Mouse (Mus musculus) intestine, embryonic 14.5 days (tissue): ENCODE data around the gene Tmem33. TPM values are rescaled to one million over a fixed set of nuclear protein-coding genes. Genes with fewer than 3 reads are reported as not detected.

Experiments
- ATAC-seq: fragments of 200-750 bp; cut with Nextera tagmentation; replicated peaks from 2 replicates; pipeline ENCODE4 v1.8.0; 2017; ENCODE audit warnings: low read depth, moderate number of reproducible peaks, moderate TSS enrichment, moderate library complexity; ENCODE audit not compliant: low FRiP score, low TSS enrichment
- DNase-seq: peaks from one replicate; pipeline ENCODE4 v3.0.0-alpha.2; 2018; ENCODE audit warnings: low spot score
- H3K27ac ChIP-seq: fragments of 300-500 bp; sonication (generic); 2 replicates; pipeline ENCODE4 v1.5.1; 2014; ENCODE audit warnings: low read depth, mild to moderate bottlenecking, control low read depth
- H3K27me3 ChIP-seq: fragments of 300-500 bp; sonication (generic); replicated peaks from 2 replicates; pipeline ENCODE4 v1.6.1; 2014; ENCODE audit warnings: low read length, control low read depth; ENCODE audit not compliant: control insufficient read depth, insufficient read depth
- H3K36me3 ChIP-seq: fragments of 300-500 bp; sonication (generic); 2 replicates; pipeline ENCODE4 v1.6.1; 2014; ENCODE audit warnings: low read length, control low read depth; ENCODE audit not compliant: control insufficient read depth, insufficient read depth
- H3K4me1 ChIP-seq: fragments of 300-500 bp; sonication (generic); replicated peaks from 2 replicates; pipeline ENCODE4 v1.6.1; 2014; ENCODE audit warnings: low read length, control low read depth, mixed read lengths; ENCODE audit not compliant: control insufficient read depth, insufficient read depth
- H3K4me2 ChIP-seq: fragments of 300-500 bp; sonication (generic); 2 replicates; pipeline ENCODE4 v1.6.1; 2014; ENCODE audit warnings: low read length
- H3K4me3 ChIP-seq: fragments of 300-500 bp; sonication (generic); 2 replicates; pipeline ENCODE4 v1.5.1; 2014; ENCODE audit warnings: low read depth, low read length, control low read depth, mixed read lengths
- H3K9ac ChIP-seq: fragments of 300-500 bp; sonication (generic); 2 replicates; pipeline ENCODE4 v1.6.1; 2014; ENCODE audit warnings: mild to moderate bottlenecking, low read length
- H3K9me3 ChIP-seq: fragments of 300-500 bp; sonication (generic); 2 replicates; pipeline ENCODE4 v1.6.1; 2016; ENCODE audit warnings: low read length, control low read depth; ENCODE audit not compliant: control insufficient read depth
- WGBS: fragments of 180-500 bp; shearing (Covaris S2); extraction: QIAGEN DNeasy Blood & Tissue Kit; methylation state at CpG from one replicate; pipeline ENCODE4 v1.1.7; 2014; 5-methylcytosine and 5-hydroxymethylcytosine counted together
- polyA plus RNA-seq: library from polyadenylated mRNA; unstranded; fragments of >200 nt; fragmentation: Nextera tagmentation; extraction: Ambion mirVana; gene quantifications from 2 replicates; pipeline ENCODE4 v1.2.1, GENCODE M21; 2014

The Tmem33 gene
- polyA plus RNA-seq, 1 experiment from 2014 or later, result 85.9 TPM

GRCm38 (mm10) chr5:67299847-67300412, 39.6 kb downstream of the Tmem33 start:
- DNase-seq (no peak), ATAC-seq (no peak)
- WGBS, result 90% methylated on average over 6 of the region's 6 CpGs
- H3K36me3 ChIP-seq, result no peaks in the 10 kb centered on the region
- H3K4me1 ChIP-seq, result no peaks in the 10 kb centered on the region
- no peaks in the 10 kb centered on the region for H3K9me3 ChIP-seq
- no peak overlapping the region for H3K4me2 ChIP-seq
- no peaks in the 10 kb centered on the region for H3K27me3 ChIP-seq
- H3K9ac ChIP-seq, result no peak overlapping the region
- no peak overlapping the region for H3K4me3 ChIP-seq
- H3K27ac ChIP-seq, result no peak overlapping the region

GRCm38 (mm10) chr5:67300926-67301597, 40.7 kb downstream of the Tmem33 start:
- Histone ChIP-seq H3K4me3 (no peak overlapping the region), H3K4me2 (no peak overlapping the region), H3K27ac (no peak overlapping the region), H3K36me3 (no peaks in the 10 kb centered on the region), H3K9me3 (no peaks in the 10 kb centered on the region), H3K4me1 (no peaks in the 10 kb centered on the region), H3K9ac (no peak overlapping the region), H3K27me3 (no peaks in the 10 kb centered on the region)
- DNase-seq, result no peak
- ATAC-seq, result no peak
- WGBS, result 91% methylated on average over 8 of the region's 8 CpGs

- H3K4me1 ChIP-seq, result no peaks in the 10 kb centered on the region
- H3K27me3 ChIP-seq, result no peaks in the 10 kb centered on the region
- H3K4me2 ChIP-seq, result no peak overlapping the region
- no peak overlapping the region for H3K9ac ChIP-seq
- H3K27ac ChIP-seq, result no peak overlapping the region
- H3K36me3 ChIP-seq, result no peaks in the 10 kb centered on the region
- no peak overlapping the region for H3K4me3 ChIP-seq
- WGBS, result 83% methylated on average over 6 of the region's 8 CpGs
- H3K9me3 ChIP-seq, result no peaks in the 10 kb centered on the region
- DNase-seq (no peak), ATAC-seq (no peak)
These were observed 41.5 kb downstream of the Tmem33 start for GRCm38 (mm10) chr5:67301722-67302331.

GRCm38 (mm10) chr5:67303816-67304215, 43.5 kb downstream of the Tmem33 start:
- no peaks in the 10 kb centered on the region for H3K36me3 ChIP-seq
- no peaks in the 10 kb centered on the region for H3K27me3 ChIP-seq
- ATAC-seq, result no peak
- peaks cover 6% of the 10 kb centered on the region; the same call in 1 of the 2 replicates for H3K4me1 ChIP-seq
- no peaks in the 10 kb centered on the region for H3K9me3 ChIP-seq
- H3K4me2 ChIP-seq, result no peak overlapping the region
- WGBS, result 91% methylated on average over 1 of the region's 1 CpGs
- H3K27ac ChIP-seq, result no peak overlapping the region
- no peak overlapping the region for H3K9ac ChIP-seq
- no peak for DNase-seq
- no peak overlapping the region for H3K4me3 ChIP-seq

GRCm38 (mm10) chr5:67306698-67307521, 46.5 kb downstream of the Tmem33 start, which contains the start of gene Slc30a9:
Gene Slc30a9, plus strand, starts transcription at chr5:67306955.
- under 1% methylated on average over 79 of the region's 83 CpGs for WGBS
- Histone ChIP-seq H3K9ac (peak within 1 kb of the TSS; percentile 86), H3K4me3 (peak within 1 kb of the TSS; percentile 90), H3K9me3 (no peaks in the 10 kb centered on the region), H3K27ac (peak within 1 kb of the TSS; percentile 74), H3K4me2 (peak within 1 kb of the TSS; percentile 84), H3K36me3 (peaks cover 8% of the 10 kb centered on the region; the same call in 1 of the 2 replicates), H3K4me1 (peaks cover 6% of the 10 kb centered on the region; the same call in 1 of the 2 replicates), H3K27me3 (no peaks in the 10 kb centered on the region)
- DNase-seq (peak; percentile 96), ATAC-seq (peak; percentile 96)

GRCm38 (mm10) chr5:67307659-67308222, 47.4 kb downstream of the Tmem33 start:
- Histone ChIP-seq H3K27ac (no peak overlapping the region), H3K27me3 (no peaks in the 10 kb centered on the region), H3K4me2 (peak overlapping the region; percentile 84), H3K9ac (peak overlapping the region; percentile 86), H3K36me3 (peaks cover 8% of the 10 kb centered on the region; the same call in 1 of the 2 replicates), H3K9me3 (no peaks in the 10 kb centered on the region), H3K4me3 (peak overlapping the region; percentile 90), H3K4me1 (peaks cover 6% of the 10 kb centered on the region; the same call in 1 of the 2 replicates)
- DNase-seq (no peak), ATAC-seq (no peak)
- 32% methylated on average over 13 of the region's 13 CpGs for WGBS

GRCm38 (mm10) chr5:67311811-67312521, 51.6 kb downstream of the Tmem33 start:
- H3K9ac ChIP-seq, result no peak overlapping the region
- 83% methylated on average over 3 of the region's 3 CpGs for WGBS
- H3K27me3 ChIP-seq, result no peaks in the 10 kb centered on the region
- H3K4me1 ChIP-seq, result peaks cover 6% of the 10 kb centered on the region; the same call in 1 of the 2 replicates
- H3K9me3 ChIP-seq, result no peaks in the 10 kb centered on the region
- peaks cover 16% of the 10 kb centered on the region for H3K36me3 ChIP-seq
- no peak overlapping the region for H3K27ac ChIP-seq
- ATAC-seq, result no peak
- no peak overlapping the region for H3K4me2 ChIP-seq
- no peak for DNase-seq
- H3K4me3 ChIP-seq, result no peak overlapping the region

- peaks cover 6% of the 10 kb centered on the region; the same call in 1 of the 2 replicates for H3K4me1 ChIP-seq
- WGBS, result 92% methylated on average over 3 of the region's 3 CpGs
- H3K4me3 ChIP-seq, result no peak overlapping the region
- DNase-seq (no peak), ATAC-seq (no peak)
- no peaks in the 10 kb centered on the region for H3K27me3 ChIP-seq
- H3K36me3 ChIP-seq, result peaks cover 20% of the 10 kb centered on the region
- H3K4me2 ChIP-seq, result no peak overlapping the region
- no peak overlapping the region for H3K27ac ChIP-seq
- no peaks in the 10 kb centered on the region for H3K9me3 ChIP-seq
- no peak overlapping the region for H3K9ac ChIP-seq
These were observed 52.1 kb downstream of the Tmem33 start for GRCm38 (mm10) chr5:67312522-67312851.
